Mouse (Mus musculus) T-helper 1 cell (primary cell): ENCODE results near the gene Ror2.

Source experiments
- in situ Hi-C: fragments of 300-600 bp; cut with MboI, MseI; formaldehyde crosslinking; loops from one replicate; pipeline ENCODE4 v1.15.1; 2025; ENCODE audit warnings: high pct_unique_total_duplicates

Ror2 gene

DNA sequence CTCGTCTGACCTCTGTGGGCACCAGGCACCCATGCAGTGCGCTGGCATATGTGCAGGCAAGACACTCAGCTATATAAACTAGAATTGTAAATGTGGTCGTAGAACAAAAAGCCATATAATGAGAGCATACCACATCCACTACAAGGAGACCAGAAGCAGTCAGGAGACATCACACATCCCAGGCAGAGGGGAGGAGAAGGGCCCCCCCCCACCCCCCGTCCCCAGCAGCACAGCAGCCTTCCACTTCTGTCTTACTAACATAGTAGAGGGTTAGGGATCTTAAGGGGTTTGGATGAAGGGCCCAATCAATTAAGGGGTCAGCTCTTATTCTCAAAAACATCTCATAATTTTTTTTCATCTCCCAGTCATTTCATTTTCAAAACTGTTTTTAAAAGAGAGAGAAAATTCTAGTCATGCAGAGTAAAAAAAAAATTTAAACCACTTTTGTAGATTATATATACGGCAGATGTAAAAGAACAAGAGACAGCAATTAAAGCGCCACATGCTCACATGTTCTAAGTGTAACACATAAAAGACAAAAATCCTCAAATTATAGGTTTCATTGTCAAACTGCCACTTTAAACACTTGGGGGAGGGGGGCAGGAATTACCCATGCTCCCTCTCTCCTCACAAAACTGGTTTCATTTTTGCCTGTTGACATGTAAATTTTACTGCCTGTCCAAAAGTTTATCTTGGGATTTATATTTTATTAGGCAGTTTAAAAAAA lies 89.8 kb downstream of the Ror2 start:
- in situ Hi-C loops: no loop called here

DNA sequence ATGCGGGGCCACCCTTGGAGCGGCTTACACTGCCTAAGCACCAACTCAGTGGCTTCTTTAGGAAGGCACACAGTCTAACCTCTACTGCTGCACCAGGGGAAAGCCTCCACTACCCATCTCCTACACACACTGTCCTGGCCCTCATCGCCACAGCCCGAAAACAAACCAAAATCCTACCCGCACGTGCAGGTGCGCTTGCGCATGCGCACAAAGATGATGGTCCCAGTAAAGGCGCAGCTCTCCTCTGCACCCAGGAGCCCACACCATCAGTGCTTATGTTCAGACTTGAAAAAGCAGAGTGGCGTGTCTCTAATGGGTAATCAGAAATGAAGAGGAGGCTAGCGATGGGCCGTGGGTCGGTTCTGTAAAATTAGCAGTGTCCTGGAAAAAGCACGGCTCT lies 91.6 kb downstream of the Ror2 start:
- in situ Hi-C loops: no loop called here

GRCm38 (mm10) chr13:53193713-53194112 lies 92.2 kb downstream of the Ror2 start:
- in situ Hi-C loops: no loop called here

- in situ Hi-C loops: no loop called here
Observed at GRCm38 (mm10) chr13:53192286-53192685, 93.6 kb downstream of the Ror2 start.

DNA sequence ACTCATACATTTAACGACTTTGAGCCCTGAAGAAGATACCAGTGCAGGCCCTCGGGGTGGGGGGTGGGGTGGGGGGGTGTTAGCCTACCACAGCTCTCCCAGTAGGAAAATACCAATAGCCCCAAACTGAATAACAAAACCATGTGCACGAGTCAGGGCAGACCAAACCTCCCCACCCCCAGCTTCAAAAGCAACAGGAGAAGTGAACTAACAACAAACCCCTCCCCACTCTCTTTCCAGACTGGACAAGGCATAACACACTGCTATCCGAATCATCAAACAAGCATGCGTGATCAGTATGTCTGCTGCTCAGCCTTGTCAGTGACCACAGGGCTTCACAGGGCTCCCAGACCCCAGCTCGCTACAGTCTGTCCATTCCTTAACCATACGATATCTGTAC lies 94.3 kb downstream of the Ror2 start:
- in situ Hi-C loops: no loop called here

GRCm38 (mm10) chr13:53188935-53189334 lies 97.0 kb downstream of the Ror2 start:
- in situ Hi-C loops: no loop called here

DNA sequence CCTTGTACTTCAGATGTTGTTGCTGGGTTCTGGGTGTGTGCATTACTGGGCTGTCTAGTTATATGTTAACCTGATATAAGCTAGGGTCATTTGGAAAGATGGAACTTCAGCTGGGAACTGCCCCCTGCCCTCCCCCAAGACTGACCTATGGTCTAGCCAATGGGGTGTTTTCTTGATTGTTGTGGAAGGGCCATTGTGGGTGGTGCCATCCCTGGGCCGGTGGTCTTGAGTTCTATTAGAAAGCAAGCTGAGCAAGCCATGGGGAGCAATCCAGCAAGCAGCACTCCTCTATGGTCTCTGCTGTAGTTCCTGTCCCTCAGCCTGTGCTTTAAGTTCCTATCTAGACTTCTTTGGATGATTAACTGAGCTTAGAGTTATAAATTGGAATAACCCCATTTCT lies 101.1 kb downstream of the Ror2 start:
- in situ Hi-C loops: no loop called here

DNA sequence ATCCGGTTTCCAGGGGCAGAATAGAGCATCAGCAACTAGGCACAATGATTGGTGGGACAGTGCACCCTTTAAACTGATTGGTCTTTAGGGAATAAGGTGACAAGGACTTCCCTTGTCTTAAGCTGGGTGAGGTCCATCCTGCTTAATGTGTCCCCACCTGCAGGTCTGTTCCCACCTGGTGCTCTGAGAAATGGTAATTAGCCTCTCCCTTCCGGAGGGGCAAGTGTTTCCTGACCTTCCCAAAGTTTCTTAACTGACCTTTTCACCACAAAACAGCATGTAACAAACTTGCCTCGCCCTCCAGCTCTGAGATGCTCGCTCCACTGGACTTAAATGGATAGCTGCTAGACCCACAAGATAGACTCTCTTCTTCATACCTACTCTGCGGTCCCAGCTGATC lies 101.8 kb downstream of the Ror2 start:
- in situ Hi-C loops: no loop called here

GRCm38 (mm10) chr13:53183161-53183577 lies 102.8 kb downstream of the Ror2 start:
- in situ Hi-C loops: no loop called here

- in situ Hi-C loops: no loop called here
Observed at GRCm38 (mm10) chr13:53178594-53178993, 107.3 kb downstream of the Ror2 start.

GRCm38 (mm10) chr13:53178171-53178570 lies 107.8 kb downstream of the Ror2 start:
- in situ Hi-C loops: no loop called here

DNA sequence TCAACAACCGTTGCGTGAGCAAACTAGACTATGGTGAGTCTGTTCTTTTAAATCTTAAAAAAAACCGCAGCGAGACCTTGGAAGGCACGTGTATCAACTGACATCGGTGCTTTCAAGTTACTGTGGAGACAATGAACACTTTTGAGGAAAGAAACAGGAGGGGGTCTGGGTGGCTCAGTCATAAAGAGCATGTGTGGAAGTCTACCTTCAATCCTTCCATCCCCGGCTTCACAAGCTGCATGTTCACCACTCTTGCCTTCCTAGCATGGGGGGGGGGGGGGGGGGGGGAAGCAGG lies 108.6 kb downstream of the Ror2 start:
- in situ Hi-C loops: no loop called here

- in situ Hi-C loops: no loop called here
Observed at GRCm38 (mm10) chr13:53176695-53177423, 109.1 kb downstream of the Ror2 start.

GRCm38 (mm10) chr13:53175041-53175440 lies 110.9 kb downstream of the Ror2 start:
- in situ Hi-C loops: no loop called here

- in situ Hi-C loops: no loop called here
Observed at GRCm38 (mm10) chr13:53163671-53164070, 122.3 kb downstream of the Ror2 start.

GRCm38 (mm10) chr13:53163060-53163459 lies 122.9 kb downstream of the Ror2 start:
- in situ Hi-C loops: no loop called here

DNA sequence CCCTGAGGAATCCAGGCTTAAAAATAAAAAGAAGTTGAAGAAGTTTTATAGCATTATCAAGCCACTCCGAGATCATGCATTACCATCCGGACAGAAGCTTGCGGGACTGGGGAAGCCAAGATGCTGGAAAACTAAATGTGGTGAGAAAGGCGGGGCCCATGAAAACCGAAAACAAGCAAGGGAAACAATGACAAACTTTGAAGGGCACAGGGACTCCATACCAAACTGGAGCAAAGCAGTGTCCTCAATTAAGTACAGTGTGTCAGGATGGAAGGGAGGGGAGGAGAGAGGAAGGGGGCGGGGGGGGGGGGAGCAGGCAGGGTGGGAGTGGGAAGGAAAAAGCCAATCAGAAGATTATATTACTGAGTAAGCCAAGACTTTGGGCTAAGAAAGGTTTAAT lies 126.4 kb downstream of the Ror2 start:
- in situ Hi-C loops: no loop called here

GRCm38 (mm10) chr13:53158405-53159005 lies 127.4 kb downstream of the Ror2 start:
- in situ Hi-C loops: no loop called here

DNA sequence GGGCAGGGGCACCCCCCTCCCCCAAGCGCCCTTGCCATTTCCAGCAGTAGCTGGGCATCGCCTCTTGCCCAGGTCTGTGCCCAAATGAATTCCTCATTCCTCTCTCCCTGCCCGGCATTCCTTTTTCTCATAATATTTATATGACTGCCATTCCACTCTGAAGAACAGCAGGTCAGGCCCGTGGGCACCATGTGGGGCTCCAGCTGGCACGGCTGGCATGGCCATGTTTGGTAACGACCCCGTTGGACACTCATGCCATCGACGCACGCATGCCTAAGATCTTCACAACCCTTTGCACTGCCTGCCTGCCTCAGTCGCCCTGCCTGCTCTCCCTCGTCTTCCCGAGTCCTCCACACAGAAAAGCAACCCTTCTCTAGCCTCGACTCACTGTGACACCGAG lies 129.0 kb downstream of the Ror2 start:
- in situ Hi-C loops: no loop called here

DNA sequence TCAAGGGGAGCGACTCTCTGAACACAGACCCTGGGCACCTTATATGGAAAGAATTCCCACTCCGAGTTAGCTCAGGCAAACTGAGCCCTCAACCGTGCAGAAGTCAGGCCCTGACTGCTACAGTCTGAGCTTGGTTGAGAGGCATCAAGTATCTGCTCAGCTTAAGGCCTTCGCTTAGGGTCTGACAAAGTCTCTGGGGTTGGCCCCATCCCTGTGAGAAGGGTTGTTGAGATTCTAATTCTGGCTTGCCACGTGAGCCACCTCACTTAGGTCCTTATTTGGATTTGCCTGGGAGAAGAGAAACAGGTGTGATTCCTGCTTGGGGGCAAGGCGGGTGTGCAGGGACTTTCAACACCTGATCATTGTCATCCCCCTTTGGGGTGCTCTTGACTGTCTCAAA lies 129.6 kb downstream of the Ror2 start:
- in situ Hi-C loops: no loop called here

- in situ Hi-C loops: no loop called here
Observed at GRCm38 (mm10) chr13:53145511-53145910, 140.4 kb downstream of the Ror2 start.

GRCm38 (mm10) chr13:53143076-53143475 lies 142.8 kb downstream of the Ror2 start:
- in situ Hi-C loops: no loop called here

DNA sequence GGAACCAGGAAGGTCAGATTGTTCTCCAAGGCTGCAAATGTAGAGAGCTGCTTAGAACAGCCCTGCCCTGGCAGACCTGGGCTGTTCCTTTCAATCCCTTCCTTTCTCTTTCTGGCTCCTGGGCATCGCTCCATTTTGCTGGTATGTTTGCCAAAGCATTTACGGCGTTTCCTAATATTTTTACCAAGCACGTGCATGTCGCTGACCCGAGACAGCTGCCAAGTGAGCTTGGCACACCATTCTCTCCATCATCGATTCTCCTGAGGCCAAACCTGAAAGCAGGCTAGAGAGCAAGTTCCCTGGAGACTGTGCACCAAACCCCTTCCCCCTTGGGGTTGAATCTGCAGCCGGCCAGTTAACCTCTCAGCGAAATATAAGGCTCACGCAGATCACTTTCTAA lies 143.7 kb downstream of the Ror2 start:
- in situ Hi-C loops: no loop called here
